9 mouse cellular contexts compared by ENCODE assay signal in the genomic region with DNA sequence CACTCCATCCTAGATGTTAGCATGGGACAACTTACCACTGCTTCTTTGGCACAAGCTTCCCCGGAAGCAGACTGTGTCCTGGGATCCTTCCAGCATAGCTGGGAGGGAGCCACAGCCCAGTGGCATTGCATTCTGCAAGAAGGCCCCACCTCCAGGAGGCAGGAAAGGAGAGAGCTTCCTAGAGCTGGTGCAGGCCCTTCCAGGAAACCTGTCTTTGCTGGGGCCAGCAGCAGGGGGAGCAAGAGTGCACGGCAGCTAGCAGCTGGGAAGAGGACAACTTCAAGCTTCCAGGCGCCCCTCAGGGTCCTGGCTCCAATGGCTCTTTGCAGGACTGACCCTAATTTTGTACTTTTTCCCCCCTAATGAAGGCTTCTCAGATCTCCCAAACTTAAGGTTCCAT.
A peak's percentile ranks its signal among the peaks of the same experiment; 100 is the strongest.
DNase-seq lines count a peak whose midpoint lies in the region; ATAC-seq and TF ChIP-seq lines count a peak whose summit lies in the region.
"Had no signal": no experiment of that assay in that cellular context is flagged by ENCODE, and none has a peak within 500 bp of the region (broad histone marks: within the 10 kb centered on the region; RNA-seq: fewer than 3 reads in every experiment).

No protein-coding gene starts in this region.

- intact Hi-C loops in left cerebral cortex, postnatal 14 days (cut with DNase I) = no loop called here

- H3K4me3 ChIP-seq in forebrain, postnatal 0 days (ENCODE audit: low read depth, low read length) = no peak overlapping the region
- no peak overlapping the region for H3K4me3 ChIP-seq in forebrain, embryonic 13.5 days
- H3K4me3 ChIP-seq in midbrain, embryonic 10.5 days = no peak overlapping the region
- H3K4me3 ChIP-seq in midbrain, embryonic 14.5 days (replicated peaks; ENCODE audit: low read depth, low read length) = no peak overlapping the region
- no peak overlapping the region for H3K4me3 ChIP-seq in hindbrain, embryonic 13.5 days
- H3K4me3 ChIP-seq: midbrain, embryonic 12.5 days had no signal

- 18% methylated on average over 3 of the region's 3 CpGs for WGBS in forebrain, postnatal 0 days
- 32% methylated on average over 3 of the region's 3 CpGs for WGBS in forebrain, embryonic 13.5 days
- WGBS in midbrain, embryonic 10.5 days = 31% methylated on average over 3 of the region's 3 CpGs
- 40% methylated on average over 3 of the region's 3 CpGs for WGBS in midbrain, embryonic 14.5 days
- 43% methylated on average over 3 of the region's 3 CpGs for WGBS in hindbrain, embryonic 13.5 days

- H3K27me3 ChIP-seq in forebrain, postnatal 0 days (ENCODE audit: insufficient read depth, low read length) = no peaks in the 10 kb centered on the region
- H3K27me3 ChIP-seq in forebrain, embryonic 13.5 days = no peaks in the 10 kb centered on the region
- no peaks in the 10 kb centered on the region for H3K27me3 ChIP-seq in midbrain, embryonic 10.5 days (ENCODE audit: low read depth, poor library complexity, severe bottlenecking)
- no peaks in the 10 kb centered on the region for H3K27me3 ChIP-seq in midbrain, embryonic 14.5 days (ENCODE audit: control insufficient read depth, insufficient read depth, low read length)
- no peaks in the 10 kb centered on the region for H3K27me3 ChIP-seq in hindbrain, embryonic 13.5 days
- H3K27me3 ChIP-seq: midbrain, embryonic 12.5 days had no signal

- no peak overlapping the region for H3K27ac ChIP-seq in forebrain, postnatal 0 days (ENCODE audit: low read depth, low read length)
- no peak overlapping the region for H3K27ac ChIP-seq in forebrain, embryonic 13.5 days
- no peak overlapping the region for H3K27ac ChIP-seq in midbrain, embryonic 10.5 days (replicated peaks)
- H3K27ac ChIP-seq in midbrain, embryonic 14.5 days (replicated peaks; ENCODE audit: low read depth, low read length) = no peak overlapping the region
- H3K27ac ChIP-seq in hindbrain, embryonic 13.5 days = no peak overlapping the region
- H3K27ac ChIP-seq: midbrain, embryonic 12.5 days had no signal

- H3K9ac ChIP-seq in forebrain, postnatal 0 days = no peak overlapping the region
- H3K9ac ChIP-seq in forebrain, embryonic 13.5 days = no peak overlapping the region
- H3K9ac ChIP-seq in midbrain, embryonic 14.5 days (replicated peaks; ENCODE audit: low read length) = no peak overlapping the region
- no peak overlapping the region for H3K9ac ChIP-seq in hindbrain, embryonic 13.5 days
- H3K9ac ChIP-seq: midbrain, embryonic 12.5 days had no signal

- H3K9me3 ChIP-seq in forebrain, postnatal 0 days (ENCODE audit: low read length) = no peaks in the 10 kb centered on the region
- H3K9me3 ChIP-seq in forebrain, embryonic 13.5 days (replicated peaks) = peaks cover 7% of the 10 kb centered on the region; the same call in 1 of the 2 replicates
- peaks cover 5% of the 10 kb centered on the region; the same call in 1 of the 2 replicates for H3K9me3 ChIP-seq in midbrain, embryonic 10.5 days (replicated peaks)
- no peaks in the 10 kb centered on the region for H3K9me3 ChIP-seq in midbrain, embryonic 14.5 days (ENCODE audit: control insufficient read depth, low read length)
- peaks cover 5% of the 10 kb centered on the region for H3K9me3 ChIP-seq in hindbrain, embryonic 13.5 days

- no peaks in the 10 kb centered on the region for H3K4me1 ChIP-seq in forebrain, postnatal 0 days (ENCODE audit: insufficient read depth)
- H3K4me1 ChIP-seq in forebrain, embryonic 13.5 days = no peaks in the 10 kb centered on the region
- H3K4me1 ChIP-seq in midbrain, embryonic 10.5 days = no peaks in the 10 kb centered on the region
- no peaks in the 10 kb centered on the region for H3K4me1 ChIP-seq in midbrain, embryonic 14.5 days (ENCODE audit: control insufficient read depth, insufficient read depth, low read length)
- no peaks in the 10 kb centered on the region for H3K4me1 ChIP-seq in hindbrain, embryonic 13.5 days (replicated peaks)
- H3K4me1 ChIP-seq: midbrain, embryonic 12.5 days had no signal

- no peak overlapping the region for H3K4me2 ChIP-seq in forebrain, postnatal 0 days (ENCODE audit: low read depth)
- no peak overlapping the region for H3K4me2 ChIP-seq in forebrain, embryonic 13.5 days
- H3K4me2 ChIP-seq in midbrain, embryonic 14.5 days (ENCODE audit: low read length) = no peak overlapping the region
- no peak overlapping the region for H3K4me2 ChIP-seq in hindbrain, embryonic 13.5 days
- H3K4me2 ChIP-seq: midbrain, embryonic 12.5 days had no signal

- no peak for DNase-seq in forebrain, postnatal 0 days
- peak; percentile 35 for DNase-seq in midbrain, embryonic 10.5 days (ENCODE audit: low spot score)
- no peak for DNase-seq in midbrain, embryonic 14.5 days
- peak; percentile 46 for DNase-seq in brain, adult 2 months (ENCODE audit: low read depth, low spot score)
- peak; percentile 26 to 55 for DNase-seq in left cerebral cortex, postnatal 14 days (ENCODE audit: low spot score in 2 of 2)
- peak; percentile 33 for DNase-seq in right cerebral cortex, postnatal 4 days

- peak; percentile 55 for TF ChIP-seq CTCF in forebrain, postnatal 0 days (IDR thresholded peaks at IDR 0.05; ENCODE audit: low read depth)

- ATAC-seq in forebrain, postnatal 0 days = no peak
- no peak for ATAC-seq in forebrain, embryonic 13.5 days
- ATAC-seq in midbrain, embryonic 14.5 days (ENCODE audit: low FRiP score, low TSS enrichment) = no peak
- no peak for ATAC-seq in hindbrain, embryonic 13.5 days (ENCODE audit: low FRiP score)

- H3K36me3 ChIP-seq in forebrain, postnatal 0 days (ENCODE audit: insufficient read depth) = no peaks in the 10 kb centered on the region
- H3K36me3 ChIP-seq in forebrain, embryonic 13.5 days (ENCODE audit: poor library complexity, severe bottlenecking) = no peaks in the 10 kb centered on the region
- no peaks in the 10 kb centered on the region for H3K36me3 ChIP-seq in midbrain, embryonic 10.5 days
- no peaks in the 10 kb centered on the region for H3K36me3 ChIP-seq in midbrain, embryonic 14.5 days (ENCODE audit: control insufficient read depth, insufficient read depth, low read length)
- H3K36me3 ChIP-seq in hindbrain, embryonic 13.5 days = no peaks in the 10 kb centered on the region
- H3K36me3 ChIP-seq: midbrain, embryonic 12.5 days had no signal

Comparison
In these comparisons a context has a peak if more than half of its experiments do, and no peak if none do; other contexts are left out.
1. DNase-seq: peak in midbrain, embryonic 10.5 days (single experiment), brain, adult 2 months (single experiment), left cerebral cortex, postnatal 14 days (2 of 2) and right cerebral cortex, postnatal 4 days (single experiment); none in forebrain, postnatal 0 days (single experiment) and midbrain, embryonic 14.5 days (single experiment).